Mouse (Mus musculus) urinary bladder, postnatal 25 days (tissue): ENCODE results near the gene Pyroxd2.
"Not testable (repeated sequence)": the region's sequence is repeated elsewhere in the genome, so short reads cannot be mapped to it uniquely, and the experiment has no call there.

ENCODE experiments used
- DNase-seq: peaks from one replicate; pipeline ENCODE4 v3.0.0; 2022; ENCODE audit warnings: low spot score

The Pyroxd2 gene

GRCm38 (mm10) chr19:42752363-42752931 lies at the start of gene Pyroxd2:
TSS of gene Pyroxd2 (minus strand) at chr19:42752775.
- DNase-seq: peak; percentile 65

GRCm38 (mm10) chr19:42797866-42798265 lies 45.3 kb upstream of the Pyroxd2 start:
- DNase-seq: no peak

- DNase-seq: no peak
Measured at GRCm38 (mm10) chr19:42795801-42796200, 43.2 kb upstream of the Pyroxd2 start.

- peak; percentile 92 for DNase-seq
Measured at GRCm38 (mm10) chr19:42794914-42795613, 42.5 kb upstream of the Pyroxd2 start.

GRCm38 (mm10) chr19:42788311-42788710 lies 35.7 kb upstream of the Pyroxd2 start:
- no peak for DNase-seq

GRCm38 (mm10) chr19:42785562-42786220 lies 33.1 kb upstream of the Pyroxd2 start:
- no peak for DNase-seq

- no peak for DNase-seq
Measured at GRCm38 (mm10) chr19:42785129-42785528, 32.6 kb upstream of the Pyroxd2 start.

GRCm38 (mm10) chr19:42780156-42780538 lies 27.6 kb upstream of the Pyroxd2 start:
- not testable (repeated sequence) for DNase-seq

- peak; percentile 77 for DNase-seq
Measured at GRCm38 (mm10) chr19:42779531-42780155, 27.1 kb upstream of the Pyroxd2 start, which contains the start of gene Hps1. TSS of gene Hps1 (minus strand) at chr19:42779978.

- DNase-seq: peak; percentile 40
Measured at GRCm38 (mm10) chr19:42777801-42778200, 25.2 kb upstream of the Pyroxd2 start.

GRCm38 (mm10) chr19:42776813-42777212 lies 24.2 kb upstream of the Pyroxd2 start:
- DNase-seq: no peak

GRCm38 (mm10) chr19:42770141-42770872 lies 17.7 kb upstream of the Pyroxd2 start:
- no peak for DNase-seq

- DNase-seq: no peak
Measured at GRCm38 (mm10) chr19:42769648-42770047, 17.1 kb upstream of the Pyroxd2 start.

GRCm38 (mm10) chr19:42767361-42767760 lies 14.8 kb upstream of the Pyroxd2 start:
- no peak for DNase-seq

GRCm38 (mm10) chr19:42764398-42764797 lies 11.8 kb upstream of the Pyroxd2 start:
- DNase-seq: no peak

- DNase-seq: no peak
Measured at GRCm38 (mm10) chr19:42756671-42757070, 4.1 kb upstream of the Pyroxd2 start.

- DNase-seq: no peak
Measured at GRCm38 (mm10) chr19:42755148-42755870, 2.7 kb upstream of the Pyroxd2 start.

- peak; percentile 61 for DNase-seq
Measured at GRCm38 (mm10) chr19:42753141-42753917, 754 bp upstream of the Pyroxd2 start.

- DNase-seq: no peak
Measured at GRCm38 (mm10) chr19:42750196-42750595, 2.4 kb downstream of the Pyroxd2 start.

- DNase-seq: no peak
Measured at GRCm38 (mm10) chr19:42746702-42747101, 5.9 kb downstream of the Pyroxd2 start.

GRCm38 (mm10) chr19:42745869-42746224 lies 6.7 kb downstream of the Pyroxd2 start:
- no peak for DNase-seq
